In the genomic region with DNA sequence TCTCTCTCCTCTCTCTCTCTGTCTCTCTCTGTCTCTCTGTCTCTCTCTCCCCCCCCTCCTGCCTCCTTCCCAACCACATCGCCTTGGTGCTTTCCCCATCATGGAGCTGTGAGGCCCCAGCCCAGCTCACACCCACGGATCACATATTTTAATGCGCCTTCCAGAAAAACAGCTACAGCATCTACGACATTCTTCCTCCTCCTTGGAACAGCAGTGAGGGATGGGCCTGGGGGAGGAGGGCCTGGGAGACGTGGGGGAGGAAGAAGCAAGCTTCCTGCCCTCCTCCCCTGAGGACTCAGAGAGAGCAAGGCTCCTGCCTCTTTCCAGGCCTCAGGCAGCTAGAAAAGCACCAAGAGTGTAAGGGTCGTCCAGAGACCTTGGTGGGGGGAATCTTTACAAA, we compare ENCODE assay signal across 9 mouse cellular contexts. TPM values are rescaled to one million over a fixed set of nuclear protein-coding genes. Genes with fewer than 3 reads are reported as not detected.
A peak's percentile ranks its signal among the peaks of the same experiment; 100 is the strongest.
DNase-seq lines count a peak whose midpoint lies in the region; ATAC-seq and TF ChIP-seq lines count a peak whose summit lies in the region.
"Had no signal": no experiment of that assay in that cellular context is flagged by ENCODE, and none has a peak within 500 bp of the region (broad histone marks: within the 10 kb centered on the region; RNA-seq: fewer than 3 reads in every experiment).

No protein-coding gene starts in this region.

- no peak overlapping the region for H3K4me3 ChIP-seq in cortical plate, adult 2 months (ENCODE audit: insufficient read depth, low read length)
- H3K4me3 ChIP-seq in intestine, embryonic 15.5 days (replicated peaks) = no peak overlapping the region
- H3K4me3 ChIP-seq in hindbrain, postnatal 0 days (ENCODE audit: low read length) = no peak overlapping the region
- H3K4me3 ChIP-seq: liver, embryonic 13.5 days had no signal

- no peak for TF ChIP-seq CTCF in cortical plate, adult 2 months (IDR thresholded peaks at IDR 0.05; ENCODE audit: extremely low read depth, insufficient read depth, low read length)
- TF ChIP-seq CTCF in hindbrain, postnatal 0 days (IDR thresholded peaks at IDR 0.05; ENCODE audit: low read depth) = no peak

- peak overlapping the region; percentile 79 for H3K27ac ChIP-seq in cortical plate, adult 2 months (ENCODE audit: insufficient read depth, low read length)
- peak overlapping the region; percentile 78; the same call in 1 of the 2 replicates for H3K27ac ChIP-seq in intestine, embryonic 15.5 days
- no peak overlapping the region for H3K27ac ChIP-seq in hindbrain, postnatal 0 days
- H3K27ac ChIP-seq: liver, embryonic 13.5 days had no signal

- H3K9me3 ChIP-seq in intestine, embryonic 15.5 days = no peaks in the 10 kb centered on the region
- peaks cover 3% of the 10 kb centered on the region; the same call in 1 of the 2 replicates for H3K9me3 ChIP-seq in hindbrain, postnatal 0 days (ENCODE audit: low read length)
- H3K9me3 ChIP-seq: liver, embryonic 13.5 days had no signal

- peak; percentile 64 for ATAC-seq in intestine, embryonic 15.5 days
- no peak for ATAC-seq in CD4-positive, CD25-positive, alpha-beta regulatory T cell, adult 4 months
- ATAC-seq in hindbrain, postnatal 0 days = no peak

- TF ChIP-seq POLR2A in cortical plate, adult 2 months (IDR thresholded peaks at IDR 0.05; ENCODE audit: extremely low read depth, insufficient read depth, low read length) = no peak

- H3K4me1 ChIP-seq in cortical plate, adult 2 months (ENCODE audit: control insufficient read depth, insufficient read depth, low read length) = peaks cover 8% of the 10 kb centered on the region
- H3K4me1 ChIP-seq in intestine, embryonic 15.5 days (replicated peaks) = peaks cover 4% of the 10 kb centered on the region; the same call in 1 of the 2 replicates
- no peaks in the 10 kb centered on the region for H3K4me1 ChIP-seq in hindbrain, postnatal 0 days (ENCODE audit: insufficient read depth, low read length)
- H3K4me1 ChIP-seq: liver, embryonic 13.5 days had no signal

- no peaks in the 10 kb centered on the region for H3K36me3 ChIP-seq in intestine, embryonic 15.5 days
- H3K36me3 ChIP-seq in hindbrain, postnatal 0 days (ENCODE audit: insufficient read depth, low read length) = no peaks in the 10 kb centered on the region
- H3K36me3 ChIP-seq: liver, embryonic 13.5 days had no signal

- WGBS in intestine, embryonic 15.5 days = 35% methylated on average over 6 of the region's 6 CpGs
- 61% methylated on average over 6 of the region's 6 CpGs for WGBS in hindbrain, postnatal 0 days

- no peaks in the 10 kb centered on the region for H3K27me3 ChIP-seq in intestine, embryonic 15.5 days (replicated peaks)
- H3K27me3 ChIP-seq in hindbrain, postnatal 0 days (ENCODE audit: insufficient read depth, low read length) = no peaks in the 10 kb centered on the region

- DNase-seq in embryo, embryonic 11 days = peak; percentile 22
- DNase-seq in embryo, embryonic 9.5 days (ENCODE audit: extremely low spot score) = no peak
- DNase-seq in ovary, postnatal 14 days (ENCODE audit: low spot score) = peak; percentile 46
- no peak for DNase-seq in retina, embryonic 14.5 days (ENCODE audit: low spot score)
- no peak for DNase-seq in hindbrain, postnatal 0 days (ENCODE audit: low spot score)
- DNase-seq: liver, embryonic 13.5 days had no signal

- no peak overlapping the region for H3K9ac ChIP-seq in intestine, embryonic 15.5 days
- no peak overlapping the region for H3K9ac ChIP-seq in hindbrain, postnatal 0 days (replicated peaks; ENCODE audit: low read length)
- H3K9ac ChIP-seq: liver, embryonic 13.5 days had no signal

- H3K4me2 ChIP-seq in intestine, embryonic 15.5 days (replicated peaks) = no peak overlapping the region
- no peak overlapping the region for H3K4me2 ChIP-seq in hindbrain, postnatal 0 days (ENCODE audit: low read depth, low read length)
- H3K4me2 ChIP-seq: liver, embryonic 13.5 days had no signal

RNA-seq across cellular contexts. Expression of a gene that starts 17.3 kb away (rescaled TPM):
- 53.4 and 56.8 TPM in 2 replicates for polyA plus RNA-seq in cortical plate, adult 2 months (2012; rRNA removed)
- polyA plus RNA-seq in intestine, embryonic 15.5 days (2015; fragmentation: Nextera tagmentation; extraction: Ambion mirVana) = 1.8 and 2.2 TPM in 2 replicates
- polyA plus RNA-seq in CD4-positive, CD25-positive, alpha-beta regulatory T cell, adult 4 months (2017; shearing (Covaris generic)) = under 1 TPM; 0.13 to 0.22 TPM
- 60.4 and 67.5 TPM in 2 replicates for total RNA-seq in hindbrain, postnatal 0 days (2014; rRNA removed)
- polyA plus RNA-seq in hindbrain, postnatal 0 days (2015; fragmentation: Nextera tagmentation; extraction: Ambion mirVana) = 1.7 and 2.1 TPM in 2 replicates

Comparison
In these comparisons a context has a peak if more than half of its experiments do, and no peak if none do; other contexts are left out.
1. DNase-seq: peak in embryo, embryonic 11 days (single experiment) and ovary, postnatal 14 days (single experiment); none in embryo, embryonic 9.5 days (single experiment), retina, embryonic 14.5 days (single experiment) and hindbrain, postnatal 0 days (single experiment).
2. RNA of a gene that starts 17.3 kb away (polyA plus RNA-seq): 53.4 to 56.8 TPM in cortical plate, adult 2 months; 1.7 to 2.1 TPM in hindbrain, postnatal 0 days, 1.8 to 2.2 TPM in intestine, embryonic 15.5 days and 0.13 to 0.22 TPM in CD4-positive, CD25-positive, alpha-beta regulatory T cell, adult 4 months; every median in the first group is over 10 times any median in the second.